Mouse (Mus musculus) urinary bladder, postnatal 25 days (tissue): ENCODE measurements around the gene Cox5a.
A peak's percentile ranks its signal among the peaks of the same experiment; 100 is the strongest.

Source experiments
- DNase-seq: peaks from one replicate; pipeline ENCODE4 v3.0.0; 2022; ENCODE audit warnings: low spot score

The Cox5a gene

DNA sequence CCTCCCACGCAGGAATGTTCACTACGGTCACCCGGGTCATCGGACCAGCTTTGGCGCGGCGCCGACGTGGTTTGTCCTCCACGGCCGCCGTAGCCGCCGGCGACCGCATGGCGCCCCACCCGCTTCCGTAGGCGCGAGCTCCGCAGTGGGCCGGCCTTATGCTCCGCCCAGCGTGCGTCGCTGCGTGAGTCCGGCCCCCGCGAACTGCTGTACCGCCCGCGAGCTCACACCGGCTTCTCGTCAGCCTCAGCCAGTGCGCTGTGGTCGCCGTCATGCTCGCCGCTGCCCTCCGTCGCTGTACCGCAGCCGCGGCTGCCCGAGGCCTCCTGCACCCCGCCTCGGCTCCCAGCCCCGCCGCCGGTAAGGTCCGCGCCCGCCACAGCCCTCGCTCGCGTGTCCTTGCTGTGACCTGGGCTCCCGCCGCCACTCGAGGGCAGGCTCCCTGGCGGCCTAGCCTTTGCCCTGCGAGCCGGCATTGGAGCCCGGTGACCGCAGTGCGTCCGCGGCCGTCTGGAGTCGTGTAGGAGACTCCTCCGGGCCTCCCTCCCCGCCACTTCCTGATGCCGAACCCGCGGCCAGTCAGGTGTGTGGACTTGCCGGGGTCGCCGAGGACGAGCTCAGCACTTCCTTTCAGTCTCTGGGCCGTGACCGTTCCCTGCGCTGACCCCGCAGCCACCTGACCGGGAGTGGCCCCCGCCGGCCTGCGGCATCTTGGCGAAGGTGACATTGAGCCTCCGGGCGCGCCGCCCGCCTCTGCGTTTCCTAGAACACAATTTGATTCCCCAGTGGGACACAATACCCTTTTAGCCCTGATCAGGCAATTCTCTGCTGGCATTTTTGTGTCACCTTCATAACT is at the start of gene Cox5a:
Cox5a (plus strand) TSS at position 219 of the 856 bp plus-strand sequence.
- DNase-seq = peak; percentile 97

DNA sequence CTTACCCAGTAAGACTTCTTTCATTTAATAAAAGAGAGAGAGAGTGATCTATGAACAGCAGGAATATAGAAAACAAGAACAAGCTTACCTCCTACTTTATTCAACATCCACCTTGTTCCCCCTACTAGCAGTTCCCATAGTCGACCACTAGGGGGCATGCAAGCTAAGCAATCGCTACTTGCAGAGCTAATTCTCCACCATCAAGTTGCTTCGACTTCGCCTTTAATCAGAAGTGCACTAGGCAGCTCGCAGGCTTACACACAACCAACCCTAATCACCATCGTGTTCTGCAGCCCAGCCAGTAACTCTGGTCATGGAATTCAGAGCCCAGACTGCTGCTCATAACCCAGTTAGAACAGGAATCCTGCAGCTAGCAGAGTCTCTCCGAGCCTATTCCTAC is 35.3 kb upstream of the Cox5a start:
- peak; percentile 83 for DNase-seq

- no peak for DNase-seq
Measured at GRCm38 (mm10) chr9:57487807-57488206, 33.3 kb upstream of the Cox5a start.

- no peak for DNase-seq
Measured at GRCm38 (mm10) chr9:57493532-57493931, 27.5 kb upstream of the Cox5a start.

DNA sequence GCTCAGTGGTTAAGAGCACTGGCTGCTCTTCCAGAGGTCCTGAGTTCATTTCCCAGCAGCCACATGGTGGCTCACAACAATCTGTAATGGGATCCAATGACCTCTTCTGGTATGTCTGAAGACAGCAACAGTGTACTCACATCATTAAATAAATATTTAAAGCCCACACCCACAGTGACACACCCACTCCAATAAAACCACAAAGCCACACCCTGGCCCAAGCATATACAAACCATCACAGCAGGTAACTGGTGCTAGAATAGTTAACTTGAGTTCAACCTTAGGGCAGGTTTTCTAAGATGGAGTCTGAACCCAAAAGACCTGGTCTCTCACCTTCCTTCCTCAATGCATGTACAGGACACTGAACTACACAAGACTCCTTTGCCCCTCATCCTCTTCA is 26.1 kb upstream of the Cox5a start:
- no peak for DNase-seq

- DNase-seq = no peak
Measured at GRCm38 (mm10) chr9:57497236-57497635, 23.8 kb upstream of the Cox5a start.

DNA sequence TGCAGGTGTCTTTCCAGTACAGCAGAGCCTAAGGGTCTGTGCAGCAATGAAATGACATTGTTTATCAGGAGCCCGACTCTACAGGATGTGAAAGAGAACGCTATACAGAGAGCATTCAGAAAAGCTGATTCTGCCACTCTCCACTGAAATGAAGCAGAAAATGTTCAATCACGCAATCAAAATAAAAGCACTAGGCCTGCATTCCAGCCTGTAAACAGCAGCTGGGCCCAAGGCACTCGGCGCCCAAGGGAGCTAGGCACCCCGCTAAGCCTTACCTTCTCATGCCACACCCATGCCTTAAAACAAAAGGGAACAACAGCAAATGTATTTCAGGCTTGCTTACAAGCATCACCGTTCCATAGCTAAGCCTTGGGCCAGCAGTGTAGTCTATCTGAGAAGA is 22.5 kb upstream of the Cox5a start:
- no peak for DNase-seq

- no peak for DNase-seq
Measured at GRCm38 (mm10) chr9:57501452-57501851, 19.6 kb upstream of the Cox5a start.

GRCm38 (mm10) chr9:57501861-57502260 is 19.2 kb upstream of the Cox5a start:
- DNase-seq = no peak

DNA sequence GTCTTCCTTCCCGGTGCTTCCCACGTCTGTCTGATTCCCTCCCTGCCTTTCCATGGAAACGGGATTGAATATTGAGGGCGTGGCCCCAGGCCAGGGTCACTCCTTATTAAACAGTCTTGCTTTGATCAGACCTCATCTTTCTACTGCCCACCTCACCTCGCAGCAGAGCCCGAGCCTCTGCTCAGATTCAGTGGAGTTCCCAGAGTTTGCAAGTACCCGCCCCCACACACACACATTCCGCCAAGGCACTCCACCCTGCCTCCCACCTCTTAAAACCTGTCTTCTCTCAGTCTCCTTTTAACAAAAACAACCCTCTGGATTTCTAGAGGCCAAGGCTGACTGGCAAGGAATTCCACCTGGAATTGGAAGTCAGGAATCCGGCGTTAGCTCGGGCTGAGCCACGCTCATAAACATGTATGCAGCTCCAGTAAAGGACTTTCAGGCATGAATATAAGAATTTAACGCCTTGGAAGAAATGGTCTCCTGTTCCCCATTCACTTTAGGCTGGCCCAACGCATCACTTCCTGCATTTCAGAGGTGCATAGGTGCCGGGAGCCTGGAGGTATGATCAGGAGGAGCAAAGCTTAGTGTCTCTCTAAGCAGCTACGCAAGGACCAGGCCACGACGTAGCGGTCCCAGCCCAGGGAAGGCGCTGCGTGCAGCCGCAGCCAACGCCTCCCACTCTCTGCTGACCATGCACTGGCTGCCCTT is 18.0 kb upstream of the Cox5a start:
- no peak for DNase-seq

DNA sequence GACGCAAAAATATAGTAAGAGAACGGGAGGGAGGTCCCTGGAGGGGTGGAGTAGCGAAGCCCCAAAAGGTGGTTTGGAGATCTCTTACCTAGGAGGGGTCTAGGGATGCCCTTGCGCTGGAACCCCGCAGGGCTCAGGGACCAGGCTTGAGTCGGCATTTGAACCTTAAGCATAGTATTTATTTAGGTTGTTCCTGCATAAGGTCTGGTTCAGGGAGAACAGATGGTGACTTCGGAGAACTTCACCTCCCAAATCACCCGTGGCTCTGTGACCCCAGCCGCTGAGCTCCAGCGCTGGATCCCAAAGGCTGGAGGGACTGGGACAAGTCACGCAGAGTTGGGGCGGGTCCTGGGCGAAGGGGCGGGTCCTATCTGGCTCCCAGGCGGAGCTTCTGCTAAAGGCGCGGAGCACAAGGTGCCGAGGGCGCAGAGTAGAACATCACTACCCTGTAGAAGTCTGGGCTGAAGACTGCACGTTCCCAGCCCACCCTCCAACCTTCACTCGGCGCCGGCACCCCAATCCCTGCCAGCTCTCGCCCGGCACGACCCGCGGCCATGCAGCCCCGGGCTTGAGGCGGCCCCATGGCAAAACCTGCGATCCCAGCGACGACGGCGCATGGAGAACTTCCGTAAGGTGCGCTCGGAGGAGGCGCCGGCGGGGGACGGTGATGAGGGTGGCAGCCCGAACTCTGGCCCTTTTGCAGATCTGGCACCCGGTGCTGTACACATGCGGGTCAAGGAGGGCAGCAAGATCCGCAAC is 17.3 kb upstream of the Cox5a start, which contains the start of gene Rpp25:
Rpp25 (plus strand) TSS at position 405 of the 759 bp plus-strand sequence.
- peak; percentile 64 for DNase-seq

- peak; percentile 54 for DNase-seq
Measured at GRCm38 (mm10) chr9:57504381-57504700, 16.7 kb upstream of the Cox5a start.

- DNase-seq = no peak
Measured at GRCm38 (mm10) chr9:57504891-57505290, 16.2 kb upstream of the Cox5a start.

- DNase-seq = peak; percentile 20
Measured at GRCm38 (mm10) chr9:57505700-57506099, 15.4 kb upstream of the Cox5a start.

DNA sequence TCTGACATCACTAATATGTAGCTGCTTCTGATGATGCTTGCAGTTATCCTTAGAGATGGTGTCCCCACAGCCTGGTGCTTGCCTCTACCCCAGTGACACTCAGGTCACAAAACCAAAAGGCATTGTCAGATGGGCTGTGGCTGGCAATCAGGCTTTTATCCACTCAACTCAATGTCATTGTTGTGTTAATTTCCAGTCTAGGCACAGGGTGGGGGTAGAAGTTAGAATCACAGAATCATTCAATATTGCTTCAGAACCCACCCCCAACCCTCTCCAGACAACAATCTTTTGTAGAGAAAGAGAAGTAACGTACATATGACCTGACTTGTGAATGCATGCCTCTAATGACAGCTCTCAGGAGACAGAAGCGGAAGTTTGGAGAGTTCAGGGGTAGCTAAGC is 10.5 kb upstream of the Cox5a start:
- DNase-seq = no peak

DNA sequence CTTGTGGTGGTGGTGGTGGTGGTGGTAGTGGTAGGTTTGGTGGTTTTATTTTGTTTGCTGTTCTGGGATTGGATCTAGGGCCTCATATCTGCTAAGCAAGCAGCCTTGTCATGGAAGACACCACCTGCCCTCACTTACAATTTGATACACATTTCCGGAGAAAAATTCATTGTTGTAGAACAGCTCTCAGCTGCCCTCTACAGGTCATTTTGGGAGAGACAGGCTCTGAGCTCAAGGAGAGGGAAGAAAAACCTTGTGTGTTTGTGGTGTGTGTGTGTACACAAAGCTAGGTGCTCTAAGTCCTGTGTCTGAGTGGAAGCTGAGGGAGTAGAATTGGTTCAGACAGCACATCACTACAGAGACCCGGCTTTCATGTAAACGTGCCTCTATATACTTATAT is 4.0 kb upstream of the Cox5a start:
- peak; percentile 57 for DNase-seq

DNA sequence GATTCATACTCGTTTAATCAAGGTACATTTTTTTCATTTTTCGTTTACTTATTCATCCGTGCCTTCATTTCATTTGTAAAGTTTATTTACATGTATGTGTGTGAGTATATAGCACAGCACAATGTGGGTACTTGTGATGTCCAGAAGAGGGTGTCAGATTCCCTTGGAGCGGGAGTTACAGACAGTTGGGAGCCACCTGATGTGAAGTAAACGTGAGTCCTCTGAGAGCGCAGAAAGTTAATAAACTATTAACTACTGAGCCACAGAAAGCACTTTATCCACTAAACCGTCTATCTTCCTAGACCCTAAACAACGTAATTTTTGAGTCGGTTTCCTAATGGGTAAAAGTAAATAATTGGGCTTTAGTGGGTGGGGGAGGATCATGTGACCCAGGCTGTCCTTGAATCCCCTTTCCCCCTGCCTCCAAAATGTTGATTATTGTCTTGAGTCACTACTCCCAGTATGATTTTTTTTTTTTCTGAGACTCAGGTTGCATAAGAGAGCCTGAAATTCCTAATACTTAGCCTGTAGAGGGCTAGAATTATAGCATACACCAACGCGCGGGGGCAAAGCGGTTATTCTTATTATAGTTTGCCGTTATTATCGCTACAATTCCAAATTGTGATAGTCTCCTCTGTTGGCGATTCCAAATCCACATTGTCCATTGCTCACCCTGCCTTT is 559 bp upstream of the Cox5a start:
- DNase-seq = no peak

GRCm38 (mm10) chr9:57522114-57522860 is 1.2 kb downstream of the Cox5a start:
- DNase-seq = no peak

GRCm38 (mm10) chr9:57522861-57523246 is 1.8 kb downstream of the Cox5a start:
- DNase-seq = no peak

GRCm38 (mm10) chr9:57523754-57524153 is 2.7 kb downstream of the Cox5a start:
- DNase-seq = no peak

DNA sequence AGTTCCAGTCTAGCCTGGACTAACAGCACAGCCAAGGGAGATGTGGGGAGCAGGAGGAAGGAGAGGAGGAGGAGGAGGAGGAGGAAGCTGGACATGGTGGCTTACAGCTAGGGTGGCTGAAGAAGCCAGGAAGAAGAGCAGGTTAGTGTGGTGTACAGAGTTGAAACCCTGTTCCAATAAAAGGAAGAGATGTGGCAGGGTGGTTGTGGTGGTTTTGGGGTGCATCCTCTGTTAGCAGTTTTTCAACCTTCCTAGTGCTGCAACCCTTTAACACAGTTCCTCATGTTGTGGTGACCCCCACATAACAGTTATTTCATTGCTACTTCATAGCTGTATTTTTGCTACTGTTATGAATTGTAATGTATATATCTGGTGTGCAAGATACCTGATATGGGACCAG is 3.4 kb downstream of the Cox5a start:
- DNase-seq = no peak
